Mouse (Mus musculus) thymus, adult 2 months (tissue): ENCODE data around the gene Slc12a8. TPM values are rescaled to one million over a fixed set of nuclear protein-coding genes. Genes with fewer than 3 reads are reported as not detected.

ENCODE experiments used
- DNase-seq: peaks from one replicate; pipeline ENCODE4 v3.0.0; 2021
- H3K27ac ChIP-seq: fragments of 200-500 bp; 2 replicates; pipeline ENCODE4 v1.5.1; 2012; ENCODE audit warnings: low read length, control low read depth; ENCODE audit not compliant: control insufficient read depth, insufficient read depth
- H3K27me3 ChIP-seq: fragments of 200-500 bp; 2 replicates; pipeline ENCODE4 v1.6.1; 2012; ENCODE audit warnings: mild to moderate bottlenecking, low read length, moderate library complexity, mixed read lengths; ENCODE audit not compliant: control insufficient read depth, insufficient read depth
- H3K36me3 ChIP-seq: fragments of 200-500 bp; 2 replicates; pipeline ENCODE4 v1.6.1; 2012; ENCODE audit warnings: mild to moderate bottlenecking, low read length, moderate library complexity; ENCODE audit not compliant: control insufficient read depth, insufficient read depth
- H3K4me1 ChIP-seq: fragments of 200-500 bp; replicated peaks from 2 replicates; pipeline ENCODE4 v1.6.1; 2012; ENCODE audit warnings: low read length; ENCODE audit not compliant: control insufficient read depth, insufficient read depth
- H3K4me3 ChIP-seq: fragments of 200-500 bp; 2 replicates; pipeline ENCODE4 v1.5.1; 2012; ENCODE audit warnings: mild to moderate bottlenecking, low read length, control low read depth, moderate library complexity; ENCODE audit not compliant: control insufficient read depth, insufficient read depth
- CTCF ChIP-seq: fragments of 200-500 bp; IDR thresholded peaks from 2 replicates; pipeline ENCODE4 v1.5.1; 2012; ENCODE audit warnings: mild to moderate bottlenecking, control low read depth, low read length, moderate library complexity, borderline replicate concordance; ENCODE audit not compliant: control insufficient read depth, poor library complexity, insufficient read depth; ENCODE audit errors: extremely low read depth
- POLR2A ChIP-seq: fragments of 200-500 bp; IDR thresholded peaks from 2 replicates; pipeline ENCODE4 v1.6.1; 2012; ENCODE audit warnings: mild to moderate bottlenecking, low read length, control low read depth, moderate library complexity; ENCODE audit not compliant: control insufficient read depth, poor library complexity, insufficient read depth; ENCODE audit errors: extremely low read depth
- WGBS: fragments of 180-500 bp; shearing (Covaris S2); methylation state at CpG from one replicate; pipeline ENCODE4 v1.1.7; 2018; 5-methylcytosine and 5-hydroxymethylcytosine counted together
- polyA plus RNA-seq: library from polyadenylated mRNA; depleted of rRNA; stranded (reverse); fragments of >200 nt; gene quantifications from 2 replicates; pipeline ENCODE4 v1.2.3, GENCODE M21; 2012

Gene Slc12a8
- polyA plus RNA-seq, 1 experiment, result 0.51 TPM

GRCm38 (mm10) chr16:33606691-33607532, 89.8 kb downstream of the Slc12a8 start:
- H3K36me3 ChIP-seq, result no peaks in the 10 kb centered on the region
- H3K4me1 ChIP-seq, result no peaks in the 10 kb centered on the region
- 71% methylated on average over 8 of the region's 8 CpGs for WGBS
- H3K27ac ChIP-seq, result no peak overlapping the region; the same call in 1 of the 2 replicates
- H3K27me3 ChIP-seq, result no peaks in the 10 kb centered on the region
- H3K4me3 ChIP-seq, result no peak overlapping the region
- no peak for DNase-seq
- no peak for TF ChIP-seq CTCF
- no peak for TF ChIP-seq POLR2A

- Histone ChIP-seq H3K4me3 (no peak overlapping the region), H3K27me3 (no peaks in the 10 kb centered on the region), H3K4me1 (no peaks in the 10 kb centered on the region), H3K27ac (no peak overlapping the region), H3K36me3 (no peaks in the 10 kb centered on the region)
- WGBS, result 40% methylated on average over 2 of the region's 2 CpGs
- DNase-seq, result no peak
- no peak for TF ChIP-seq POLR2A
- TF ChIP-seq CTCF, result no peak
Measured at GRCm38 (mm10) chr16:33609554-33609953, 92.4 kb downstream of the Slc12a8 start.

- Histone ChIP-seq H3K27me3 (no peaks in the 10 kb centered on the region), H3K27ac (no peak overlapping the region), H3K4me3 (no peak overlapping the region), H3K4me1 (no peaks in the 10 kb centered on the region), H3K36me3 (no peaks in the 10 kb centered on the region)
- no peak for TF ChIP-seq CTCF
- no peak for TF ChIP-seq POLR2A
- WGBS, result 95% methylated on average over 7 of the region's 7 CpGs
- no peak for DNase-seq
Measured at GRCm38 (mm10) chr16:33610466-33610865, 93.3 kb downstream of the Slc12a8 start.

GRCm38 (mm10) chr16:33611291-33611690, 94.2 kb downstream of the Slc12a8 start:
- H3K4me1 ChIP-seq, result no peaks in the 10 kb centered on the region
- no peak for DNase-seq
- H3K27me3 ChIP-seq, result no peaks in the 10 kb centered on the region
- WGBS, result 94% methylated on average over 8 of the region's 8 CpGs
- H3K27ac ChIP-seq, result no peak overlapping the region
- H3K4me3 ChIP-seq, result no peak overlapping the region
- no peak for TF ChIP-seq CTCF
- no peak for TF ChIP-seq POLR2A
- no peaks in the 10 kb centered on the region for H3K36me3 ChIP-seq

- Histone ChIP-seq H3K4me1 (no peaks in the 10 kb centered on the region), H3K36me3 (no peaks in the 10 kb centered on the region), H3K27me3 (no peaks in the 10 kb centered on the region), H3K4me3 (no peak overlapping the region), H3K27ac (no peak overlapping the region)
- no peak for TF ChIP-seq CTCF
- no peak for TF ChIP-seq POLR2A
- WGBS, result 91% methylated on average over 6 of the region's 6 CpGs
- no peak for DNase-seq
Measured at GRCm38 (mm10) chr16:33612056-33612770, 95.1 kb downstream of the Slc12a8 start.

GRCm38 (mm10) chr16:33615986-33616385, 98.9 kb downstream of the Slc12a8 start:
- Histone ChIP-seq H3K27ac (no peak overlapping the region), H3K36me3 (no peaks in the 10 kb centered on the region), H3K4me3 (no peak overlapping the region), H3K27me3 (no peaks in the 10 kb centered on the region), H3K4me1 (no peaks in the 10 kb centered on the region)
- TF ChIP-seq CTCF (no peak), POLR2A (no peak)
- 97% methylated on average over 3 of the region's 3 CpGs for WGBS
- no peak for DNase-seq
